Mouse (Mus musculus) embryonic facial prominence, embryonic 12.5 days (tissue): Measurements from ENCODE around the gene S100a10. TPM values are rescaled to one million over a fixed set of nuclear protein-coding genes. Genes with fewer than 3 reads are reported as not detected.

ENCODE experiments used
- polyA plus RNA-seq: library from polyadenylated mRNA; unstranded; fragments of >200 nt; fragmentation: Nextera tagmentation; extraction: Ambion mirVana; gene quantifications from 2 replicates; pipeline ENCODE4 v1.2.1, GENCODE M21; 2016

S100a10 gene
- polyA plus RNA-seq, 1 experiment from 2014 or later = 379 TPM

Other genes with a start within 250 kb of the S100a10 start
- gene Hrnr, start 235.3 kb upstream of the S100a10 start, polyA plus RNA-seq = not detected in 2 replicates
- not detected in 2 replicates for gene Rptn, start 161.4 kb upstream of the S100a10 start, polyA plus RNA-seq
- gene Tchh, start 112.8 kb upstream of the S100a10 start, polyA plus RNA-seq = 0.65 and 0.76 TPM in 2 replicates
- not detected in 2 replicates for gene Tchhl1, start 86.3 kb upstream of the S100a10 start, polyA plus RNA-seq
- gene S100a11, start 34.6 kb upstream of the S100a10 start, polyA plus RNA-seq = 833 and 880 TPM in 2 replicates
- gene Tdpoz2, start 97.6 kb downstream of the S100a10 start, polyA plus RNA-seq = not detected in 2 replicates
- gene Tdpoz1, start 121.2 kb downstream of the S100a10 start, polyA plus RNA-seq = not detected in 2 replicates
- not detected in 2 replicates for gene Gm37596, start 138.0 kb downstream of the S100a10 start, polyA plus RNA-seq
- not detected in 2 replicates for gene Gm5773, start 217.9 kb downstream of the S100a10 start, polyA plus RNA-seq
- gene Tdpoz4, start 241.3 kb downstream of the S100a10 start, polyA plus RNA-seq = not detected in 2 replicates